Mouse (Mus musculus) spleen, postnatal 4 days (tissue): ENCODE data around the gene Ugt1a8.
"Not testable (repeated sequence)": the region's sequence is repeated elsewhere in the genome, so short reads cannot be mapped to it uniquely, and the experiment has no call there.

Experiments used
- DNase-seq, 2 experiments: peaks; one replicate each; pipeline ENCODE4 v3.0.0; 2022; ENCODE audit warnings: low spot score in 2 of 2

Gene Ugt1a8

DNA sequence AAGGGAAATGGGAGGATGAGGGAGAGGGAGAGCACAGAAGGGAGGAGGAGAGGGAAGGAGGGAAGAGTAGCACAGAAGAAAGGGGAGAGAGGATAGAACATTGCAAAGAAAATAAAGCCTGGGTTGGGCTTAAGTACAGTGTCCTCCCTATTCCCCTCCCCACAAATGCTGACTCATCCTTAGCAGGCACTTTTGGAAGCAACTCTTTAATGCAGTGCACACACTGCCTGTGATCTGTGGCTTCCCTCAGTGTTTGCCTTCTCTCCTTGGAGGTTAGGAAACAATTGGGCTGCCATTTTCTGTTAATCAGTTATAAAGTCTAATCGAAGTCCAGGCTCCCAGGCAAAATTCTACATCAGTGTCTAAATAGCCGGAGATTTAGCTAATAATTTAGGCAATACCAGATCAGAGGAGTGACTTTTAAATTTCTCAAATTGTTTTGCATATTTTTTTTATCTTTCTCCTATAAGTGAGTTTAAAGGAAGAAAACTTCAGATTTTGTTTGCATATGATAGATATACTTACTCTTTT is 21.5 kb downstream of the Ugt1a8 start:
- DNase-seq = not testable (repeated sequence)

DNA sequence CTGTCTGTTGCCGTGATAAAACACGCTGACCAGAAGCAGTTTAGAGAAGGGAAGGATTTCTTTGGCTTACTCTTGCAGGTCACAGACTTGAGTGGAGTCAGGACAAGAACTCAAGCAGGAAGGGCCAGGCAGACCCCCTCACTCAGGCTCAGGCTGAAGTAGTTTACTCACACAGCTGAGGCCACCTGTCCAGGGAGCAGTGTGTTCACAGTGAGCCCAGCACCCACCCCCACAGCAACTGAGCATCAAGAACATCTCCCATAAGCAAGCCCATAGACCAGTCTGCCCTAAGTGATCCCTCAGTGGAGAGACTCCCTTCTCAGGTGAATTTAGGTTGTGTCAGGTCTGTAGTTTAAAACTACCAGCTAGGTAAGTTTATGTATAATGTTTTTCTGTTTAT is 22.0 kb downstream of the Ugt1a8 start:
- DNase-seq = not testable (repeated sequence)

DNA sequence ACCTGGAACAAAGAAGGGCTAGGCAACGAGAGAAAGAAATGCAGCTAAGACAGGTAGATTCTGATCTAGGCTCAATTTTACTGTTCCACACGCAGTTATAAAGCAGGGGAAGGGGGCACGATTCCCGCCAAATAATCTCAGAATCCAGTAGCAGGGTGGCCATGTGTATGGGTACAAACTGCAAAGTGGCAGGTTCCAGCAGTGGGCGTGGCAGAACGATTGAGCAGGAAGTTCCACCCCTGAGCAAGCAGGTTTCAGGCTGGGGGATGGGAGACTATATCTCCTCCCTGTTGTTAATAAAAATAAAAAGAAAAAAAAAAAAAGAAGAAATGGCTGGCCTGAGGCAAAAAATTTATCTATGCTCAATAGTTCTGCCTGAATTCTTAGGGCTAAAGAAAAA is 25.2 kb downstream of the Ugt1a8 start:
- DNase-seq = not testable (repeated sequence)

DNA sequence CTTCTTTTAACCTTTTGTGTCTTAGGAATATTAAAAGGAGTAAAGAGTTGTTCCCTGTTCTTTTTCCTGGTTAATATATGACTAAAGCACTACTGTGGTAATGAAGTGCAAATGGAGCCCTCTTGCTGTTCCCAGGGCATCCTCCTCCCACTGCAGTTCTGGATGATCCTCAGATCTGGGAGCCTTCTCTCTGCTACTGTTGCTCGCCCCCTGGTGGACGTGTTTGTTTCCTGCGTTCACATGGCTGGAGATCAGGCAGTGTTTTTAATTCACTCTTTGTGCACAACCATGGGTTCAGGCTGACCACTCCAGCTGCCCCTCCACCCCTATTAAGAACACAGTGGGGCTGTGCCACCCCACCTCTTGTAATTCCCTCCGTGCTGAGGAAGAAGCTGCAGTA is 32.9 kb downstream of the Ugt1a8 start:
- not testable (repeated sequence) for DNase-seq

DNA sequence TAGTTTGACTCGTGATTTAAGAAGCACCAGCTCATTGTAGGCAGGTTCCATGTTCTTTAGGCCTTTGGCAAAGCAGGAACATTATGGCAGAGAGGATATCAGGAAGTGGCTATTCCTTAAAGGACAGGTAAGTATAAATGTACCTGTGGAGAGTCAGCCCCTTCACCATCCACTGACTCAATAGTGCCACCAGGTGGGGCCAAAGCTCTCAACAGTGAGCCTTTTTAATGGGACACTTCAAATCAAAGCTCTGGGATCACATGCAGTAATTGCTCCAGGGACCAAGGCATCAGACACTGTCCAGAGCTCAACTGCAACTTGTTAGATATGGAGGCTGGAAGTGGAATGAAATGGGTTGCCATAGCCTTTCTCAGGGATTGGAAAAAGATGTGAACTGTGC is 33.9 kb downstream of the Ugt1a8 start:
- not testable (repeated sequence) for DNase-seq

DNA sequence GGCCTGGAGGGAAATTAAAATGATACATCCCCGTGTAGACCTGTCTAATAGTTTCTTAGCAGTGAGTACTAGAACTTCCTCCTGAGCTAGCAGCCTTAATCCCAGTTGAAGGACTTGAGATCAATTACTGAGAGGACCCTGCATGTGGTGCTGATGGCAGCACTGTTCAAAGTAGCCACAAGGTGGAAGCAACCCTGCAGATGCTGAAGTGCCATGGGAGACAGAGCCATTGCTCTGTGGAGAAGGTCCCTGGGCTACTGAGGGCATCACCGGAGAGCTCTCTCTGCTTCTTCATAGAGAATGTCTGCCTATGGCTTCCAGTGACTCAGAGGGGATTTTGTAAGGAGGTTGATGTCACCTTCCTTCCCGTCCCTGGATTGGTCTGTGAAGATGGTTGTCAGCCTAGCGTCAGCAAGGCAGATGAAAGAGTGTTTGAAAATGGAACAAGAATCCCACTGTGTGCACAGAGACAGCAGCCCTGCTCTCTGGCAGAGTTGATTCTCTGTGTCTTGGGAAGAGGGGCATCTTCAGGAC is 38.3 kb downstream of the Ugt1a8 start:
- not testable (repeated sequence) for DNase-seq

DNA sequence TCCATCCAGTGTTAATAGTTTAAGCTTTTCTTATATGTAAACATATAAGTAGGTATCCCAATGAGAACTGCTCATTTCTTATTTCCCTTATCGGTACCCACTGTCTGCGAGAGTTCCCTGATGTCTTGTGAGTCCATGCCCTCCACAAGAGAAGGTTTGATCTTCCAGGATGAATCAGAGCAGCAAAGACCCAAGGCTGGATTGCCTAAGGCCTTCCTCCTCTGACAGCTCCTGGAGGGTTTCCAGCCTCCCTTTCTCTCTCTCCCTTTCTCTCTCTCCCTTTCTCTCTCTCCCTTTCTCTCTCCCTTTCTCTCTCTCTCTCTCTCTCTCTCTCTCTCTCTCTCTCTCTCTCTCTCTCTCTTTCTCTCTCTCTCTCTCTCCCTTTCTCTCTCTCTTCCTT is 41.5 kb downstream of the Ugt1a8 start:
- DNase-seq = not testable (repeated sequence)

DNA sequence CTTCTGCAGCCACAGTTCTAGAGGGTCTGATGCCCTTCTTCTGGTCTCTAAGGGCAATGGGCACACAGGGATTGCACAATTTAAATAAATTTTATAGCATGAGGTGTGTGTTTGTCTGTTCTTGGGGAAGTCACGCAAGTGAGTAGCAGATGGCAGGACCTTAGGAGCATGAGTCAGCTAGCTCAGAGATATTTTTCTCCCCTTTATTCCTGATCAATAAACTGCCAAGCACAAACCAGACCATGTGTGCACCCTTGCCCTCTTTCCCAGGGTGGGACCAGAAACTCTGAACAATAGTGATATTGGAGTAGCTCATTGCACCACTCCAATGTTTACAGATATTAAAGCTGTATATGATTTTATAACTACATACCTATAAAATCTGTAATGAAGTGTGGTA is 42.6 kb downstream of the Ugt1a8 start:
- not testable (repeated sequence) for DNase-seq

DNA sequence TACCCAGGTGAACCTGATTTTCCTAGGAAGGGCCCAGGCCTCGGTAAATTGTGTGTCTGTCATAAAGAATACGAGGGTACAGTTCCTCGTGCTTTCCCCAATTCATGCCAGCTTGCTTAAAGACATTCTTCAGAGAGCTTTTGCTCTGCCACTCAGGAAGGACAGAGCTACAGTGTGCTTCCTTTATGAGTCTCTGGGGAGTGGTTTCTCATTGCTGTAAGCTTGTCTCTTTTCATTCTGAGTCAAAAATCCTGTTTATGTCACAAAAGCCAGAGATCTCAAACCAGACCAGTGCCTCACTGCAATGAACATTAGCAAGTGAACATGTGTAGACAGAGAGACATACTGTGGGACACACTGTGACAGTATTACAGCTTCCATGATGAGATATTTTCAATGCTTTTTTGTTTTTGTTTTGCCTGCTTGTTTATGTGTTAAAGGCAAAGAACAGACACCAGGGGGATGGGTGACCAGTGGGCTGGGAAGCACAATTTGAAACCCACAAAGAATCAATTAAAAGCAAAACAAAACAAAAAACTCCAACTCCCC is 46.4 kb downstream of the Ugt1a8 start:
- DNase-seq = no peak

DNA sequence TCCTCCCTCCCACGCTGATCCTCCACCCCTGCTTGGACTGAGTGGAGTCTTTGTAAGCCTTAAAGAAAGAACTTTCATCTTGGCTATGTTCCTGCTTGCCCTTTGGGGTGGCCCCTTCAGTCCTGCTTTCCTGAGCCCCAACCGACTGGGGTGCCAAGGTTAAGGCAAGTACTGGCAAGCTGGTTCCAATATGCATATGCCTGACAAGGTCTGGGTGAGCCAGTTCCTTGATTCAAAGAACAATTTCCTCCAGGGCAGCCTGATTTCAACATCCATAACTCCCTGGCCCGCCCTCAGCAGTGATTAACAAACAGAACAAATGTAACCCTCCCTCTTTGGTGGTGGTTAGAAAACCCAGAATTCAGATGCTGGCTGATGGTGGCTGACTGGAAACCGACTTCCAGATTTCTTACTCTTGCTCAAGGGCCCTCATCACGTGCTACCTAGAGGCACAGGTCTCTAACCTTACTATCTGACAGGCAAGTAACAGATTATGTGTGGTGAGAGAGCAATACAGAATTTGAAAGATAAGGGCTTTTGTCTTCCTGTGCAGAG is 46.9 kb downstream of the Ugt1a8 start, which contains the start of gene Ugt1a6a:
Gene Ugt1a6a (plus strand): TSS at position 353 of the 555 bp plus-strand sequence.
- not testable (repeated sequence) for DNase-seq

DNA sequence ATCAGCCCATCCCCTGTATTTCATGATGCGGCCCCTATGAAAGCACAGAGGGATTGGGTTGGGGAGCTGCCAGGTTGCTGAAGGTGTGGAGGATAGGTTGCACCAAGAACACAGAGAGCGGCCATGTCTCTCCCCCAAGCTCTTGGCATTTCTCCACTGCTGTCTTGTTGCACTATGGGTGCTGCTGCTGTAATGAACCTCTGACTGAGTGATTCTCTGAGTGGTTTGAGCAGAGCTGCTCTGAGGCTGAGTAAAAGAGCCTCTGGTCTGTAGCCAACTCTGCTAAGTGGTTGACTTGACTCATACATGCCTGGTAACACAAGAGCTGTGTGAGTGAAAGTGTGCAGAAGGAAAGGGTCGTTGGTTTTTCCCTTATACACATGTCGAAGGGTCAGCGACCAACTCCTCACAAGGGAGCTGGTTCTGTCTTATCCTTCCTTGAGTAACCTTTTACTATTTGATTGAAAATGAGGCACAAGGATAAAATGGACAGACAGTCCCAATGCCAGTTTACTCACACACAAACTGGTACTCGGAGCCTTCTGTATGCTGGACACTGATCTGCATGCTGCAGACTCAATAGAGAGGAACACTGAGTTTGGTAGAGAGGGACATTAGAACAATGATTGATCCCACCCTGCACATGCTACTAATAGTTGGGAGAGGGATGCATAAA is 47.8 kb downstream of the Ugt1a8 start:
- DNase-seq = not testable (repeated sequence)

DNA sequence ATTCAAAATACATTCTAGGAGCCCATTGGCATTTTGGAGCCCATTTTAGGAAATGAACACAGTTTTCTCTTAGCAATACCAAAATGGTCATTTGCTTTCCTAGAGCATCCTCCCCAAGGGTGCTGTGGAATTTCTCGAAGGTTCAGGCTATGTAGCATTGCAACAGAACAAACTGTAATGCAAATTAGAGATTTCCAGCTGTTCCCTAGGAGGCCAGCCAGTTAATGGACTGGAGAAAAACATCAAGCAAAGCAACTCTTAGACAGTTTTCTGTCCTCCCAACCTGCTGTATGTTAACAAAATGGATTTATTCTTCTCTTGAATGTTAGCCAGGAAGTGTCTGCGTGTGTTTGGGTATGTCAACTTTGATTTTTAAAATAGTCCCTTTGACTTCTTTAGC is 49.0 kb downstream of the Ugt1a8 start:
- DNase-seq = no peak

DNA sequence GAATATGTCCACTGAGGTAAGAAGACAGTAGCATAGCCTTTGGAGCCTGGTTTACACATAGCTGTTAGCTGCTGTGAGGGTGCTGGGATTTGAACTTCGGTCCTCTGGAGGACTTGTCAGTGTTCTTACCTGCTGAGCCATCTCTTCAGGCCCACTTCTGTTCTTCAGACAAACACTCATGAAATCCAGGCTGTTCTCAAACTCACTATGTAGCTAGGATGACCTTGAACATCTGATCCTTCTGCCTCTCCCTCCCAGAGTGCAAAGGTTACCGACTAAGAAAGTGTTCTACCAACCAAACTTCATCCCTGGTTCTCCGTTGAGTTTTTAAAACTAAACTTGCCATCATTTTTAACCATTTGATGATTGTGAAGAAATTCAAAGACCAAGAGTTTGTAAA is 49.7 kb downstream of the Ugt1a8 start:
- no peak for DNase-seq

DNA sequence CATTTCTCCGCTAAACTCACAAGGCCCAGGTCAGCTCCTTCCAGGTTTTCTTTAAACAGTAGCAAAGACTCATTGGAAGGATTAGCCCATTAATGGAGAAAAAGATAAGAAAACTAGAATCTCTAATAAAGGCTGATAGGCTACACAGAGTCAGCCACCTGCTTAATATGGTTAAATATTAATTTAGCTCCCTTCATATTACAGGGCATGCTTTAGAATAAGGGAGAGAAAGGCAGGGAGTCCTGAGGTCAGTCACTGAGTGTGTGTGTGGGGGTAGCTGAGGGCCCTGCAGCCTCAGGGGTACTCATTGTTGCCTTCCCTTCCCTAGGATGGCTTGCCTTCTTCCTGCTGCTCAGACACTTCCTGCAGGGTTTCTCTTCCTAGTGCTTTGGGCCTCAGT is 50.5 kb downstream of the Ugt1a8 start:
- no peak for DNase-seq

DNA sequence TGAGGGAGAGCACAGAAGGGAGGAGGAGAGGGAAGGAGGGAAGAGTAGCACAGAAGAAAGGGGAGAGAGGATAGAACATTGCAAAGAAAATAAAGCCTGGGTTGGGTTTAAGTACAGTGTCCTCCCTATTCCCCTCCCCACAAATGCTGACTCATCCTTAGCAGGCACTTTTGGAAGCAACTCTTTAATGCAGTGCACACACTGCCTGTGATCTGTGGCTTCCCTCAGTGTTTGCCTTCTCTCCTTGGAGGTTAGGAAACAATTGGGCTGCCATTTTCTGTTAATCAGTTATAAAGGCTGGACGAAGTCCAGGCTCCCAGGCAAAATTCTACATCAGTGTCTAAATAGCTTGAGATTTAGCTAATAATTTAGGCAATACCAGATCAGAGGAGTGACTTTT is 52.9 kb downstream of the Ugt1a8 start:
- DNase-seq = not testable (repeated sequence)

DNA sequence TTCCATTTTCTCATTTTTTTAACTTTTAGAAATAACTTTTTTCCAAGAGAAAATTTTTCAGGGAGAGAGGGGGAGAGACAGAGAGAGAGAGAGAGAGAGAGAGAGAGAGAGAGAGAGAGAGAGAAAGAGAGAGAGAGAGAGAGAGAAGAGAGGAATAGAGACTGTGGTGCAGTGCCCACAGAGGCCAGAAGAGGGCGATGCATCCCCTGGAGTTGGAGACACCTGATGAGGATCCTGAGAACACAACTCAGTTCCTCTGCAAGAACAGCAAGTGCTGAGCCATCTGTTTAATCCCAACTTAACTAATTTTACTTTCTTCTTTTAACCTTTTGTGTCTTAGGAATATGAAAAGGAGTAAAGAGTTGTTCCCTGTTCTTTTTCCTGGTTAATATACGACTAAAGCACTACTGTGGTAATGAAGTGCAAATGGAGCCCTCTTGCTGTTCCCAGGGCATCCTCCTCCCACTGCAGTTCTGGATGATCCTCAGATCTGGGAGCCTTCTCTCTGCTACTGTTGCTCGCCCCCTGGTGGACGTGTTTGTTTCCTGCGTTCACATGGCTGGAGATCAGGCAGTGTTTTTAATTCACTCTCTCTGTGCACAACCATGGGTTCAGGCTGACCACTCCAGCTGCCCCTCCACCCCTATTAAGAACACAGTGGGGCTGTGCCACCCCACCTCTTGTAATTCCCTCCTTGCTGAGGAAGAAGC is 56.5 kb downstream of the Ugt1a8 start:
- DNase-seq = peak; percentile 57 to 83

DNA sequence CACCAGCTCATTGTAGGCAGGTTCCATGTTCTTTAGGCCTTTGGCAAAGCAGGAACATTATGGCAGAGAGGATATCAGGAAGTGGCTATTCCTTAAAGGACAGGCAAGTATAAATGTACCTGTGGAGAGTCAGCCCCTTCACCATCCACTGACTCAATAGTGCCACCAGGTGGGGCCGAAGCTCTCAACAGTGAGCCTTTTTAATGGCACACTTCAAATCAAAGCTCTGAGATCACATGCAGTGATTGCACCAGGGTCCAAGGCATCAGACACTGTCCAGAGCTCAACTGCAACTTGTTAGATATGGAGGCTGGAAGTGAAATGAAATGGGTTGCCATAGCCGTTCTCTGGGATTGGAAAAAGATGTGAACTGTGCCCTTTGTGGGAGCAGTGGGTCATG is 57.7 kb downstream of the Ugt1a8 start:
- DNase-seq = not testable (repeated sequence)

DNA sequence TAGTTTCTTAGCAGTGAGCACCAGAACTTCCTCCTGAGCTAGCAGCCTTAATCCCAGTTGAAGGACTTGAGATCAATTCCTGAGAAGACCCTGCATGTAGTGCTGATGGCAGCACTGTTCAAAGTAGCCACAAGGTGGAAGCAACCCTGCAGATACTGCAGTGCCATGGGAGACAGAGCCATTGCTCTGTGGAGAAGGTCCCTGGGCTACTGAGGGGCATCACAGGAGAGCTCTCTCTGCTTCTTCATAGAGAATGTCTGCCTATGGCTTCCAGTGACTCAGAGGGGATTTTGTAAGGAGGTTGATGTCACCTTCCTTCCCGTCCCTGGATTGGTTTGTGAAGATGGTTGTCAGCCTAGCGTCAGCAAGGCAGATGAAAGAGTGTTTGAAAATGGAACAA is 62.5 kb downstream of the Ugt1a8 start:
- not testable (repeated sequence) for DNase-seq

DNA sequence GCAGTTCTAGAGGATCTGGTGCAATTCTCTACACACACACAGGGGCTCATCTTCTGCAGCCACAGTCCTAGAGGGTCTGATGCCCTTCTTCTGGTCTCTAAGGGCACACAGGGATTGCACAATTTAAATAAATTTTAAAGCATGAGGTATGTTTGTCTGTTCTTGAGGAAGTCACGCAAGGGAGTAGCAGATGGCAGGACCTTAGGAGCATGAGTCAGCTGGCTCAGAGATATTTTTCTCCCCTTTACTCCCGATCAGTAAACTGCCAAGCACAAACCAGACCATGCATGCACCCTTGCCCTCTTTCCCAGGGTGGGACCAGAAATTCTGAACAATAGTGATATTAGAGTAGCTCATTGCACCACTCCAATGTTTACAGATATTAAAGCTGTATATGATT is 70.8 kb downstream of the Ugt1a8 start:
- no peak for DNase-seq

DNA sequence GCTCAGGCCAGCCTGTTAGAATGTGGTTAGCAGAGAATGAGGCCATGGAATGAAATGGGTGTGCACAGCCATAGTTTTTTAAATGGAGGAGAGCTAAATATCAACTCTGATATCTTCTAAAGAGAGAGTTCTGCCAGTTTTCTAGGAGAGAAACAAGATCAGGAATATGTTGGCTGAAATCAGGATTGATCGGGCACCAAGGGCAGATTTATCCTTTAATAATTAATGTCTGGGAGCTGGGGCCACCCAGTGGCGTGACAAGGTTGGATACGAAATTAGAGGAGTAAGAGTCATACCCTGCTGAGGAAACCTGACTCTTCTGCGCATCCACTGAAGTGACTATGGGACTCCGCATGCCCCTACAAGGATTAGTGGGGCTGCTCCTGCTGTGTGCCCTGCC is 78.1 kb downstream of the Ugt1a8 start, which contains the start of gene Ugt1a5:
Gene Ugt1a5 (plus strand): TSS at position 302 of the 400 bp plus-strand sequence.
- DNase-seq = no peak

DNA sequence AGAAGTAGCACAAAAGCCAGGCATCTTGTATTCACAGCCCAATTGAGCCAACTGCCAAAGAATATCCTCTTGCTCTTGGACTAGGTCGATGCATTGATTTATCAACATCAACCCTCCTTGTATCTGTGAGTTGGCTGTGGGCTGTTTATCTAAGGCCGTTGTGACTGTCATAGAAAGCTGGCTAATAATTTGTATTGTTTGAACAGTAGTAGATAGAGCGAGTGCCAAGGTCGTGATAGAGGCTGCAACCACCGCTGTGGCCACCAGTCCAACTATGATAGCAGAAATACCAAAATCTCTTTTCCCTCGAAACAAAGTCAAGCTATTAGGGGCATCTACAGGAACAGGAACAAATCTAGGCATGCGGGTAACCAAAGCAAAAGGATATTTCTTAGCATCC is 84.6 kb downstream of the Ugt1a8 start:
- DNase-seq = not testable (repeated sequence)

DNA sequence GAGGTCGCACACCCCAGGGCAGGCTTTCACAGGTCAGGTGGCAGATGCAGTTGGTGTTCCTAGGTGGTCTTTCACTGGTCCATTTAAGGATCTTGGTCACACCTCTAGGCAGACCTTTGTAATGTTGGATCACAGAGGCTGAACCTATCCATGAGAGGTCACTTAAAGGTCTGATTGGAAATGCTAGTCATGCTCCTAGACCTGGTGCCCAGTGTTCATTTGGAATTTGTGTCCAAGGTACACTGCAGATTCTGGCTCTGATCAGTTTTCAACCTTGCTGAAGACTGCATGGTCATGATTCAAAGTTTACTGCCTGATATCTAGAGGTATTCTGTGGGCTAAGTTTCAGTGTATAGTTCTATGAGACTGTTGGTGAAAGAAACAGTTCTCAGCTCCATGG is 92.0 kb downstream of the Ugt1a8 start:
- DNase-seq = no peak
